Mouse (Mus musculus) CD4-positive naive resting alpha-beta T cell, adult 76 days (primary cell): ENCODE results near the gene Fbxl3. TPM values are rescaled to one million over a fixed set of nuclear protein-coding genes. Genes with fewer than 3 reads are reported as not detected.

Experiments used
- total RNA-seq: library from RNA; stranded (reverse); gene quantifications from one replicate; pipeline ENCODE4 v1.2.4, GENCODE M21; 2023

Gene Fbxl3
- 271 TPM for total RNA-seq

DNA sequence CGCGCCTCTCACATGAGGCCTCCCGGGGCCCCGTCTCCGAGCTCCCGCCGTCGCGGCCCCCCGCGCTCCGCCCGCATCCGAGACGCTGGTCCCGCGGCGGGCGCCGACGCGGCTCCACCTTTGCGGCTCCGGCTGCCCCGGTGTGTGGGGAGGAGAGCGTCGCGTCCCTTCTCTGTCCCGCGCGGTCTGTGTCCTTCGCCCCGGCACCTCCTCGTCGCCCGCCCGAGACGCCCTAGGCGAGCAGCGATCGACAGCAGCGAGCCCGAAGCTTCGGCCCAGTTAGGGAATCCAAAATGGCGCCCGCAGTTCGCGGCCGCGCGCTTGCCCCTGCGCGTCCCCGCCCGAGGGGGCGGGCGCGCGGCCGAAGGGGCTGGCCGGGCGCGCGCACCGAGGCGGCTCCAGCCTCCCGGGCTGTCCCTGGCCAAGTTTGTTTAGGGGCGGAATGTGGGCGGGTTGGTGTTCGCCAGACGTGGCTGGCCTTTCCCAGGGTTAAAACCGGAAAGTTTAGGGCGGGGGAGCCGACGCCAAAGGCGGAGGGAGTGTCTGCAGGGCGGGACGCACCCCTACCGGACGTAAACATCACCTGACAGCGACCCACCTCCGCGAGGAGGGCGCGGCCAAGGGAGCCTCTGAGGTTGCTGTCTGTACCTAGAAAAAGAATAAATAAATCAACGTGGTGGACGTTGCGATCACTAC, at the start of gene Fbxl3:
Fbxl3 (minus strand) TSS at position 329 of the 696 bp plus-strand sequence.

DNA sequence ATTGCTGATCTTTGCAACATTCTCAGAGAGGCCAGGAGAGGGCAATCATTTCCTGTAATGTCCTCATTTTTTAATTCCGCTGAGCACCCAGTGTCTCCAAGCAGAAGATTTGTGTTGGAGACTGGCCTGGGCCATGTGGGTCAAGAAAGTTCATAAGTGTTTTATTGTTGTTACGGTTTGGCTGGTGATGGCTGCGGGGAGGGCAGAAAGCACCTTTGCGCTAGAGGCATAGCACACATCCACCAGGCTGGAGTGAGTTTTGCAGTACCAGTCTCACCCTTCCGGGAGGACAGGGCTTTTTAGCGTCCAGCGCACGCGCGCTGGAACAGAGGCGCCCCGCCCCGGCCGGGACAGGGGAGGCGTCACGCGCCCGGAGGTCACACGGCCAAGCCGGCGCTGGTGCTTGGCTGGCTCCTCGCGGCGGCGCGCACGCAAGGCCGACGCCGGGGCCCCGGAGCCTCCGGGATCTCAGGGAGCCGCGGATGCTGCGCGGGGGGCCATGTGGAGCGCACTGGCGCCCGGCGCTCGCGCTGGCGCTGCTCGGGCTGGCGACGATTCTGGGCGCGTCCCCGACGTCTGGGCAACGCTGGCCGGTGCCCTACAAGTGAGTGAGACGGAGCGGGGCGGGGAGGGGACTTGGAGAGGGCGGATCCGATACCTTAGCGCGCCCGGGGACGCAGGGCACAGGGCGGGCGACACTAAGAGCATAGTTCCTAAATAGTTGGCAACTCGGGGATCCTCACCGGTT, 29.3 kb downstream of the Fbxl3 start, which contains the start of gene Cln5:
Cln5 (plus strand) TSS at position 353 of the 748 bp plus-strand sequence.

DNA sequence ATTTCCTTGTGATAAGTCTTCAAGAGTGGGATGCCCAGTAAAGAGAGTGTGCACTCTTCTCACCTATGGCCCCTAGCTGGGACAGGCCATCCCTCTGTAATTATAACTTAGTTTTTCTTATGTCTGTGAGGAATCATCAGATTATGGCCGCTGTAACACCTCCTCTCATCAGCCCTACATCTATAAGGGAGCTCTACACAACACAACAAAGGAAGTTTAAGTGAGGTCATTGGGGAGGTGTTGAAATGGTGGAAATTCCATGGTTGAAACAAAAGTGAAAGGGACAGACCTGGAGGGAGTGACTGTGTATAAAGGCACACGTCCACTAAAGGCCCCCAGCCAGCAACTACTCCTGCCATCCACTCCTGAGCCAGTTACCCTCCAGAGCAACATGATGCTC, 52.7 kb downstream of the Fbxl3 start, which contains the start of gene Acod1:
Acod1 (plus strand) TSS at position 301 of the 400 bp plus-strand sequence.

Other genes with a start within 250 kb of the Fbxl3 start
- 23.5 TPM for gene Kctd12, start 116.9 kb downstream of the Fbxl3 start, total RNA-seq
- gene Acod1, start 52.6 kb downstream of the Fbxl3 start, total RNA-seq, result 1.2 TPM
- 25.6 TPM for gene Cln5, start 29.4 kb downstream of the Fbxl3 start, total RNA-seq
- gene Mycbp2, start 247.2 kb upstream of the Fbxl3 start, total RNA-seq, result 149 TPM